Mouse (Mus musculus) cortical plate, adult 2 months (tissue): Measurements from ENCODE around the gene Gprasp2.
"Not testable (repeated sequence)": the region's sequence is repeated elsewhere in the genome, so short reads cannot be mapped to it uniquely, and the experiment has no call there.

Experiments used
- CTCF ChIP-seq: fragments of 200-500 bp; IDR thresholded peaks from 2 replicates; pipeline ENCODE4 v1.5.1; 2011; ENCODE audit warnings: mild to moderate bottlenecking, control low read depth, low read length; ENCODE audit not compliant: insufficient read depth; ENCODE audit errors: extremely low read depth
- POLR2A ChIP-seq: fragments of 200-500 bp; IDR thresholded peaks from 2 replicates; pipeline ENCODE4 v1.6.1; 2011; ENCODE audit warnings: mild to moderate bottlenecking, low read length, control low read depth; ENCODE audit not compliant: insufficient read depth; ENCODE audit errors: extremely low read depth

- not testable (repeated sequence) for TF ChIP-seq POLR2A, CTCF
Observed at GRCm38 (mm10) chrX:135835896-135836295, 2.9 kb upstream of the Gprasp2 start.
